Mouse (Mus musculus): ENCODE results near the gene Pmm1. TPM values are rescaled to one million over a fixed set of nuclear protein-coding genes. Genes with fewer than 3 reads are reported as not detected.
"Not testable (repeated sequence)": the region's sequence is repeated elsewhere in the genome, so short reads cannot be mapped to it uniquely, and the experiment has no call there.

The Pmm1 gene
- polyA plus RNA-seq, 1 experiment from 2014 or later: 35.3 TPM

- not testable (repeated sequence) for ATAC-seq (replicated peaks; ENCODE audit: low FRiP score); H3K27ac ChIP-seq; H3K4me2 ChIP-seq; H3K27me3 ChIP-seq; H3K4me3 ChIP-seq (replicated peaks); H3K4me1 ChIP-seq; H3K36me3 ChIP-seq; H3K9me3 ChIP-seq (replicated peaks); H3K9ac ChIP-seq
- WGBS: 75% methylated on average over 6 of the region's 6 CpGs
Observed at GRCm38 (mm10) chr15:81969635-81970034, 8.9 kb upstream of the Pmm1 start.

GRCm38 (mm10) chr15:81969173-81969572 lies 8.4 kb upstream of the Pmm1 start:
- 0 out of 2 replicates have a peak, but pooled peaks have one; percentile 46 for ATAC-seq (replicated peaks; ENCODE audit: low FRiP score)
- Histone ChIP-seq H3K27me3 (no peaks in the 10 kb centered on the region), H3K4me3 (replicated peaks) (no peak overlapping the region), H3K4me1 (no peaks in the 10 kb centered on the region), H3K36me3 (no peaks in the 10 kb centered on the region), H3K9me3 (replicated peaks) (peaks cover 5% of the 10 kb centered on the region), H3K4me2 (no peak overlapping the region), H3K27ac (no peak overlapping the region), H3K9ac (no peak overlapping the region)
- 53% methylated on average over 7 of the region's 7 CpGs for WGBS

GRCm38 (mm10) chr15:81968447-81968846 lies 7.7 kb upstream of the Pmm1 start:
- Histone ChIP-seq H3K9ac (no peak overlapping the region), H3K4me2 (no peak overlapping the region), H3K27ac (no peak overlapping the region), H3K4me3 (replicated peaks) (no peak overlapping the region), H3K27me3 (no peaks in the 10 kb centered on the region), H3K9me3 (replicated peaks) (peaks cover 5% of the 10 kb centered on the region), H3K4me1 (no peaks in the 10 kb centered on the region), H3K36me3 (no peaks in the 10 kb centered on the region)
- 35% methylated on average over 2 of the region's 2 CpGs for WGBS
- ATAC-seq (replicated peaks; ENCODE audit: low FRiP score): no peak

GRCm38 (mm10) chr15:81967821-81968220 lies 7.1 kb upstream of the Pmm1 start:
- no peak overlapping the region for H3K4me2 ChIP-seq
- H3K4me1 ChIP-seq: no peaks in the 10 kb centered on the region
- 85% methylated on average over 5 of the region's 5 CpGs for WGBS
- H3K27ac ChIP-seq: no peak overlapping the region
- peaks cover 5% of the 10 kb centered on the region for H3K9me3 ChIP-seq (replicated peaks)
- H3K36me3 ChIP-seq: no peaks in the 10 kb centered on the region
- no peak overlapping the region for H3K9ac ChIP-seq
- ATAC-seq (replicated peaks; ENCODE audit: low FRiP score): no peak
- no peak overlapping the region for H3K4me3 ChIP-seq (replicated peaks)
- no peaks in the 10 kb centered on the region for H3K27me3 ChIP-seq

GRCm38 (mm10) chr15:81966062-81966829 lies 5.5 kb upstream of the Pmm1 start:
- WGBS: 79% methylated on average over 13 of the region's 14 CpGs
- H3K4me1 ChIP-seq: 0 out of 2 replicates have a peak, but pooled peaks cover 2% of the 10 kb centered on the region
- no peaks in the 10 kb centered on the region for H3K36me3 ChIP-seq
- H3K9ac ChIP-seq: no peak overlapping the region
- no peak for ATAC-seq (replicated peaks; ENCODE audit: low FRiP score)
- H3K27ac ChIP-seq: no peak overlapping the region
- no peak overlapping the region for H3K4me2 ChIP-seq
- H3K27me3 ChIP-seq: no peaks in the 10 kb centered on the region
- no peaks in the 10 kb centered on the region for H3K9me3 ChIP-seq (replicated peaks)
- no peak overlapping the region for H3K4me3 ChIP-seq (replicated peaks)

GRCm38 (mm10) chr15:81964980-81965545 lies 4.3 kb upstream of the Pmm1 start:
- Histone ChIP-seq H3K9ac (no peak overlapping the region), H3K27ac (no peak overlapping the region), H3K4me3 (replicated peaks) (no peak overlapping the region), H3K9me3 (replicated peaks) (no peaks in the 10 kb centered on the region), H3K4me2 (no peak overlapping the region), H3K36me3 (no peaks in the 10 kb centered on the region), H3K27me3 (no peaks in the 10 kb centered on the region), H3K4me1 (peaks cover 8% of the 10 kb centered on the region; the same call in 1 of the 2 replicates)
- no peak for ATAC-seq (replicated peaks; ENCODE audit: low FRiP score)
- WGBS: 71% methylated on average over 4 of the region's 4 CpGs

GRCm38 (mm10) chr15:81964262-81964661 lies 3.5 kb upstream of the Pmm1 start:
- Histone ChIP-seq H3K4me3 (replicated peaks) (no peak overlapping the region), H3K9me3 (replicated peaks) (no peaks in the 10 kb centered on the region), H3K4me1 (peaks cover 13% of the 10 kb centered on the region; the same call in 1 of the 2 replicates), H3K36me3 (no peaks in the 10 kb centered on the region), H3K4me2 (no peak overlapping the region), H3K27me3 (no peaks in the 10 kb centered on the region), H3K27ac (no peak overlapping the region), H3K9ac (no peak overlapping the region)
- 45% methylated on average over 1 of the region's 1 CpGs for WGBS
- no peak for ATAC-seq (replicated peaks; ENCODE audit: low FRiP score)

GRCm38 (mm10) chr15:81961078-81961451 lies 335 bp upstream of the Pmm1 start:
- Histone ChIP-seq H3K9ac (peak overlapping the region; percentile 33; the same call in 1 of the 2 replicates), H3K27ac (peak overlapping the region; percentile 45; the same call in 1 of the 2 replicates), H3K9me3 (replicated peaks) (no peaks in the 10 kb centered on the region), H3K27me3 (no peaks in the 10 kb centered on the region), H3K4me1 (peaks cover 13% of the 10 kb centered on the region; the same call in 1 of the 2 replicates), H3K4me3 (replicated peaks) (peak overlapping the region; percentile 71), H3K36me3 (no peaks in the 10 kb centered on the region), H3K4me2 (peak overlapping the region; percentile 96)
- ATAC-seq (replicated peaks; ENCODE audit: low FRiP score): peak; percentile 57; the same call in 1 of the 2 replicates
- WGBS: 0% methylated on average over 8 of the region's 8 CpGs

- Histone ChIP-seq H3K9ac (no peak overlapping the region), H3K27me3 (no peaks in the 10 kb centered on the region), H3K4me1 (peaks cover 13% of the 10 kb centered on the region; the same call in 1 of the 2 replicates), H3K4me3 (replicated peaks) (no peak overlapping the region), H3K9me3 (replicated peaks) (no peaks in the 10 kb centered on the region), H3K27ac (no peak overlapping the region), H3K36me3 (peaks cover 15% of the 10 kb centered on the region), H3K4me2 (no peak overlapping the region)
- ATAC-seq (replicated peaks; ENCODE audit: low FRiP score): no peak
- WGBS: 88% methylated on average over 3 of the region's 3 CpGs
Observed at GRCm38 (mm10) chr15:81958906-81959305, 1.8 kb downstream of the Pmm1 start.

GRCm38 (mm10) chr15:81957598-81957997 lies 3.1 kb downstream of the Pmm1 start:
- Histone ChIP-seq H3K9me3 (replicated peaks) (no peaks in the 10 kb centered on the region), H3K36me3 (peaks cover 20% of the 10 kb centered on the region), H3K4me3 (replicated peaks) (no peak overlapping the region), H3K27me3 (no peaks in the 10 kb centered on the region), H3K4me1 (peaks cover 13% of the 10 kb centered on the region; the same call in 1 of the 2 replicates), H3K9ac (no peak overlapping the region), H3K4me2 (no peak overlapping the region), H3K27ac (no peak overlapping the region)
- 85% methylated on average over 11 of the region's 11 CpGs for WGBS
- no peak for ATAC-seq (replicated peaks; ENCODE audit: low FRiP score)

- Histone ChIP-seq H3K4me1 (peaks cover 12% of the 10 kb centered on the region; the same call in 1 of the 2 replicates), H3K36me3 (peaks cover 31% of the 10 kb centered on the region), H3K4me2 (no peak overlapping the region), H3K4me3 (replicated peaks) (no peak overlapping the region), H3K9me3 (replicated peaks) (no peaks in the 10 kb centered on the region), H3K9ac (no peak overlapping the region), H3K27ac (no peak overlapping the region), H3K27me3 (no peaks in the 10 kb centered on the region)
- no peak for ATAC-seq (replicated peaks; ENCODE audit: low FRiP score)
- WGBS: 59% methylated on average over 8 of the region's 8 CpGs
Observed at GRCm38 (mm10) chr15:81956457-81956856, 4.3 kb downstream of the Pmm1 start.

GRCm38 (mm10) chr15:81955414-81955813 lies 5.3 kb downstream of the Pmm1 start:
- Histone ChIP-seq H3K4me1 (peaks cover 9% of the 10 kb centered on the region; the same call in 1 of the 2 replicates), H3K4me2 (no peak overlapping the region), H3K9ac (no peak overlapping the region), H3K27me3 (no peaks in the 10 kb centered on the region), H3K27ac (no peak overlapping the region), H3K4me3 (replicated peaks) (no peak overlapping the region), H3K36me3 (peaks cover 41% of the 10 kb centered on the region), H3K9me3 (replicated peaks) (no peaks in the 10 kb centered on the region)
- ATAC-seq (replicated peaks; ENCODE audit: low FRiP score): no peak
- 89% methylated on average over 15 of the region's 15 CpGs for WGBS

All from kidney, embryonic 15.5 days (tissue).